ENCODE assay signal across 12 mouse cellular contexts in genomic region chr11:11830884-11831495, GRCm38 (mm10). TPM values are rescaled to one million over a fixed set of nuclear protein-coding genes. Genes with fewer than 3 reads are reported as not detected.
DNase-seq lines count a peak whose midpoint lies in the region; ATAC-seq and TF ChIP-seq lines count a peak whose summit lies in the region.
"Had no signal": no experiment of that assay in that cellular context is flagged by ENCODE, and none has a peak within 500 bp of the region (broad histone marks: within the 10 kb centered on the region; RNA-seq: fewer than 3 reads in every experiment).

No protein-coding gene starts in this region.

- no peaks in the 10 kb centered on the region for H3K36me3 ChIP-seq in forebrain, embryonic 10.5 days (replicated peaks)
- no peaks in the 10 kb centered on the region for H3K36me3 ChIP-seq in forebrain, embryonic 14.5 days (ENCODE audit: control insufficient read depth, insufficient read depth, low read length)
- no peaks in the 10 kb centered on the region for H3K36me3 ChIP-seq in kidney, embryonic 15.5 days
- H3K36me3 ChIP-seq in heart, postnatal 0 days (replicated peaks; ENCODE audit: control insufficient read depth, insufficient read depth, low read length) = no peaks in the 10 kb centered on the region
- no peaks in the 10 kb centered on the region for H3K36me3 ChIP-seq in liver, embryonic 13.5 days
- H3K36me3 ChIP-seq in forebrain, embryonic 13.5 days (ENCODE audit: poor library complexity, severe bottlenecking) = no peaks in the 10 kb centered on the region
- H3K36me3 ChIP-seq: midbrain, embryonic 13.5 days had no signal

- no peak for TF ChIP-seq EP300 in heart, postnatal 0 days (IDR thresholded peaks at IDR 0.05; ENCODE audit: low read depth)

- H3K4me1 ChIP-seq in forebrain, embryonic 10.5 days = peaks cover 79% of the 10 kb centered on the region
- peaks cover 16% of the 10 kb centered on the region; the same call in 1 of the 2 replicates for H3K4me1 ChIP-seq in forebrain, embryonic 14.5 days (ENCODE audit: control insufficient read depth, insufficient read depth, low read length)
- H3K4me1 ChIP-seq in kidney, embryonic 15.5 days = peaks cover 62% of the 10 kb centered on the region
- peaks cover 54% of the 10 kb centered on the region for H3K4me1 ChIP-seq in heart, postnatal 0 days (ENCODE audit: control insufficient read depth, insufficient read depth)
- H3K4me1 ChIP-seq in liver, embryonic 13.5 days (replicated peaks) = peaks cover 68% of the 10 kb centered on the region
- peaks cover 35% of the 10 kb centered on the region for H3K4me1 ChIP-seq in forebrain, embryonic 13.5 days

- no peak for DNase-seq in forebrain, embryonic 10.5 days (ENCODE audit: extremely low spot score, low spot score)
- no peak for DNase-seq in forebrain, embryonic 14.5 days (ENCODE audit: low spot score)
- no peak for DNase-seq in kidney, postnatal 36 days
- DNase-seq in heart, postnatal 0 days (ENCODE audit: low spot score) = no peak
- DNase-seq in liver, embryonic 13.5 days = no peak
- DNase-seq in urinary bladder, postnatal 25 days (ENCODE audit: low spot score) = no peak
- DNase-seq: adrenal gland, postnatal 14 days; cerebellum, adult 11-12 months; gastrocnemius, postnatal 14 days had no signal

- H3K27me3 ChIP-seq in forebrain, embryonic 10.5 days (ENCODE audit: poor library complexity, severe bottlenecking) = peaks cover 57% of the 10 kb centered on the region
- no peaks in the 10 kb centered on the region for H3K27me3 ChIP-seq in forebrain, embryonic 14.5 days (replicated peaks; ENCODE audit: control insufficient read depth, insufficient read depth, low read length)
- no peaks in the 10 kb centered on the region for H3K27me3 ChIP-seq in kidney, embryonic 15.5 days
- H3K27me3 ChIP-seq in heart, postnatal 0 days (ENCODE audit: control insufficient read depth, insufficient read depth, low read length) = no peaks in the 10 kb centered on the region
- H3K27me3 ChIP-seq in liver, embryonic 13.5 days = peaks cover 40% of the 10 kb centered on the region
- peaks cover 3% of the 10 kb centered on the region for H3K27me3 ChIP-seq in forebrain, embryonic 13.5 days
- H3K27me3 ChIP-seq: midbrain, embryonic 13.5 days had no signal

- H3K4me2 ChIP-seq in forebrain, embryonic 14.5 days (ENCODE audit: low read length) = no peak overlapping the region
- H3K4me2 ChIP-seq in kidney, embryonic 15.5 days = no peak overlapping the region
- 0 out of 2 replicates have a peak overlapping the region, but pooled peaks have one; percentile 3 for H3K4me2 ChIP-seq in heart, postnatal 0 days (ENCODE audit: low read depth, low read length)
- no peak overlapping the region for H3K4me2 ChIP-seq in liver, embryonic 13.5 days
- no peak overlapping the region for H3K4me2 ChIP-seq in forebrain, embryonic 13.5 days
- H3K4me2 ChIP-seq: midbrain, embryonic 13.5 days had no signal

- H3K27ac ChIP-seq in forebrain, embryonic 10.5 days = peak overlapping the region; percentile 84
- H3K27ac ChIP-seq in forebrain, embryonic 14.5 days (ENCODE audit: low read depth, low read length) = no peak overlapping the region
- H3K27ac ChIP-seq in kidney, embryonic 15.5 days = peak overlapping the region; percentile 90
- H3K27ac ChIP-seq in heart, postnatal 0 days (ENCODE audit: low read depth) = peak overlapping the region; percentile 80
- peak overlapping the region; percentile 34 for H3K27ac ChIP-seq in liver, embryonic 13.5 days
- no peak overlapping the region for H3K27ac ChIP-seq in forebrain, embryonic 13.5 days
- H3K27ac ChIP-seq: midbrain, embryonic 13.5 days had no signal

- H3K4me3 ChIP-seq in forebrain, embryonic 10.5 days = no peak overlapping the region
- no peak overlapping the region for H3K4me3 ChIP-seq in forebrain, embryonic 14.5 days (ENCODE audit: low read depth, low read length)
- no peak overlapping the region for H3K4me3 ChIP-seq in kidney, embryonic 15.5 days (replicated peaks)
- no peak overlapping the region for H3K4me3 ChIP-seq in heart, postnatal 0 days (ENCODE audit: low read depth, low read length)
- H3K4me3 ChIP-seq in liver, embryonic 13.5 days (replicated peaks) = no peak overlapping the region
- no peak overlapping the region for H3K4me3 ChIP-seq in forebrain, embryonic 13.5 days
- H3K4me3 ChIP-seq: midbrain, embryonic 13.5 days had no signal

- no peaks in the 10 kb centered on the region for H3K9me3 ChIP-seq in forebrain, embryonic 10.5 days
- no peaks in the 10 kb centered on the region for H3K9me3 ChIP-seq in forebrain, embryonic 14.5 days (replicated peaks; ENCODE audit: control insufficient read depth, low read length)
- H3K9me3 ChIP-seq in kidney, embryonic 15.5 days (replicated peaks) = no peaks in the 10 kb centered on the region
- no peaks in the 10 kb centered on the region for H3K9me3 ChIP-seq in heart, postnatal 0 days (replicated peaks; ENCODE audit: control insufficient read depth, low read length)
- H3K9me3 ChIP-seq in liver, embryonic 13.5 days (replicated peaks) = no peaks in the 10 kb centered on the region
- H3K9me3 ChIP-seq in forebrain, embryonic 13.5 days (replicated peaks) = no peaks in the 10 kb centered on the region
- H3K9me3 ChIP-seq: midbrain, embryonic 13.5 days had no signal

- 41% methylated on average over 12 of the region's 12 CpGs for WGBS in forebrain, embryonic 10.5 days
- WGBS in forebrain, embryonic 14.5 days = 40% methylated on average over 12 of the region's 12 CpGs
- WGBS in kidney, embryonic 15.5 days = 33% methylated on average over 12 of the region's 12 CpGs
- 42% methylated on average over 12 of the region's 12 CpGs for WGBS in heart, postnatal 0 days
- 61% methylated on average over 12 of the region's 12 CpGs for WGBS in liver, embryonic 13.5 days (ENCODE audit: insufficient replicate concordance)
- WGBS in forebrain, embryonic 13.5 days = 36% methylated on average over 12 of the region's 12 CpGs

- no peak overlapping the region for H3K9ac ChIP-seq in forebrain, embryonic 14.5 days (ENCODE audit: low read length)
- H3K9ac ChIP-seq in kidney, embryonic 15.5 days = no peak overlapping the region
- H3K9ac ChIP-seq in heart, postnatal 0 days (replicated peaks; ENCODE audit: low read depth, low read length) = no peak overlapping the region; the same call in 1 of the 2 replicates
- H3K9ac ChIP-seq in liver, embryonic 13.5 days = no peak overlapping the region
- no peak overlapping the region for H3K9ac ChIP-seq in forebrain, embryonic 13.5 days
- H3K9ac ChIP-seq: midbrain, embryonic 13.5 days had no signal

- TF ChIP-seq CTCF in heart, postnatal 0 days (IDR thresholded peaks at IDR 0.05; ENCODE audit: low read depth) = no peak

- no peak for ATAC-seq in forebrain, embryonic 14.5 days
- ATAC-seq in kidney, embryonic 15.5 days (replicated peaks; ENCODE audit: low FRiP score) = no peak
- no peak for ATAC-seq in heart, postnatal 0 days (ENCODE audit: insufficient read depth, low read depth)
- ATAC-seq in liver, embryonic 13.5 days (ENCODE audit: low read depth) = no peak
- ATAC-seq in forebrain, embryonic 13.5 days = no peak
- ATAC-seq: midbrain, embryonic 13.5 days had no signal

RNA-seq across cellular contexts. Expression of gene Fignl1, which starts 22.2 kb away (rescaled TPM):
- 101 and 114 TPM in 2 replicates for polyA plus RNA-seq in forebrain, embryonic 10.5 days (2016; fragmentation: Nextera tagmentation; extraction: Ambion mirVana)
- polyA plus RNA-seq in forebrain, embryonic 14.5 days (2014; fragmentation: Nextera tagmentation; extraction: Ambion mirVana) = 38.2 and 40.2 TPM in 2 replicates
- polyA plus RNA-seq in kidney, embryonic 15.5 days (2015; fragmentation: Nextera tagmentation; extraction: Ambion mirVana) = 66.0 and 70.0 TPM in 2 replicates
- total RNA-seq in heart, postnatal 0 days (2014; rRNA removed; ENCODE audit: low replicate concordance) = 10.8 and 11.4 TPM in 2 replicates
- 11.6 and 12.0 TPM in 2 replicates for polyA plus RNA-seq in heart, postnatal 0 days (2015; fragmentation: Nextera tagmentation; extraction: Ambion mirVana)
- polyA plus RNA-seq in liver, embryonic 13.5 days (2015; fragmentation: Nextera tagmentation; extraction: Ambion mirVana) = 107 and 133 TPM in 2 replicates
- polyA plus RNA-seq in forebrain, embryonic 13.5 days (2015; fragmentation: Nextera tagmentation; extraction: Ambion mirVana) = 51.5 and 55.5 TPM in 2 replicates

Comparison
In these comparisons a context has a peak if more than half of its experiments do, and no peak if none do; other contexts are left out.
1. H3K27ac ChIP-seq: peak in forebrain, embryonic 10.5 days (single experiment), kidney, embryonic 15.5 days (single experiment), heart, postnatal 0 days (single experiment) and liver, embryonic 13.5 days (single experiment); none in forebrain, embryonic 14.5 days (single experiment) and forebrain, embryonic 13.5 days (single experiment).